Mouse (Mus musculus): ENCODE results near the gene Tsnaxip1.

DNA sequence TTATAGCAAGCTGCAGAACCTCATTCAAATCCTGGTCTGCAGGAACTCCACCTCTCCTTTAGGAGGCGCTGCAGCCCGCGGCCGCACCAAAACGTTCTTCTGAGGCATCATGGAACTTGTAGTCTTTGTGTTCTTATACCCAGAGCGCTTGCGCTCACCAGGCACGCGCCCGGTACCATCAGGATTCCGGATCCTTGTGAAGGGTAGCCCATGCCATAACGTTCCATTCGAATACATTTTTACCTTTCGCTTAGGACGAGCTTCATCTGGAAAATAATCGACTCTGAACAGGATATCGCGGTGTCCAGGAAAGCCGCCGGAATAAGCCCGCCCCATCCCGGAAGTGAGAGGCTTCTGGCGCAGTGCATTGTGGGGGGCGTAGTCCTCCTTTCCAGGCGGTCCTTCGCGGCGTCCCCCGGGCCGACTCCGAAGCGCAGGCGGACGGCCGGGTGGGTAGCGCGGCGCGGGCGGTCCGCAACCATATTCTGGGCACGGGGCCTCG, 27.2 kb downstream of the Tsnaxip1 start, which contains the start of gene Thap11:
- TF ChIP-seq CHD2 (IDR thresholded peaks at IDR 0.05; ENCODE audit: low read depth, low read length) (peak; percentile 96), MAFK (IDR thresholded peaks at IDR 0.05; ENCODE audit: insufficient read depth, low read depth, low read length) (no peak)

Data from ES-E14 (cell line).